Mouse (Mus musculus) small intestine, adult 2 months (tissue): ENCODE results near the gene Tle2.

Source experiments
- CTCF ChIP-seq: fragments of 200-500 bp; IDR thresholded peaks from 2 replicates; pipeline ENCODE4 v1.5.1; 2012; ENCODE audit warnings: low read depth, mild to moderate bottlenecking, control low read depth, inconsistent platforms, low read length, moderate library complexity, mixed read lengths; ENCODE audit not compliant: insufficient replicate concordance, insufficient read length; ENCODE audit errors: extremely low read depth
- POLR2A ChIP-seq: fragments of 200-500 bp; IDR thresholded peaks from 2 replicates; pipeline ENCODE4 v1.6.1; 2012; ENCODE audit warnings: low read depth, mild to moderate bottlenecking, control low read depth, inconsistent platforms, low read length, moderate library complexity

- TF ChIP-seq POLR2A (no peak), CTCF (no peak)
These were observed 4.7 kb upstream of the Tle2 start for GRCm38 (mm10) chr10:81569507-81570237.
